Mouse (Mus musculus) c-Kit-positive CD71-positive TER-119-positive erythroid progenitor cells, embryonic 14.5 days (primary cell): ENCODE results near the gene Cops8.

Experiments
- DNase-seq: peaks from one replicate; pipeline ENCODE4 v3.0.0-alpha.2; 2013; ENCODE audit warnings: low spot score

Cops8 gene

GRCm38 (mm10) chr1:90651781-90652180 lies 49.0 kb downstream of the Cops8 start:
- no peak for DNase-seq

- no peak for DNase-seq
These were observed 49.8 kb downstream of the Cops8 start for GRCm38 (mm10) chr1:90652553-90652952.

GRCm38 (mm10) chr1:90656492-90657245 lies 53.9 kb downstream of the Cops8 start:
- DNase-seq = no peak

GRCm38 (mm10) chr1:90657292-90658050 lies 54.7 kb downstream of the Cops8 start:
- DNase-seq = no peak

- no peak for DNase-seq
These were observed 55.8 kb downstream of the Cops8 start for GRCm38 (mm10) chr1:90658581-90658980.

GRCm38 (mm10) chr1:90660150-90660549 lies 57.4 kb downstream of the Cops8 start:
- DNase-seq = no peak

- no peak for DNase-seq
These were observed 59.7 kb downstream of the Cops8 start for GRCm38 (mm10) chr1:90662491-90662890.
